Mouse (Mus musculus): ENCODE data around the gene Tshz2. TPM values are rescaled to one million over a fixed set of nuclear protein-coding genes. Genes with fewer than 3 reads are reported as not detected.
A peak's percentile ranks its signal among the peaks of the same experiment; 100 is the strongest.

Gene Tshz2
- total RNA-seq, 2 experiments from 2014 or later: 11.4 to 12.0 TPM

- no peak for DNase-seq
Observed at GRCm38 (mm10) chr2:170107791-170108190, 475.0 kb downstream of the Tshz2 start.

DNA sequence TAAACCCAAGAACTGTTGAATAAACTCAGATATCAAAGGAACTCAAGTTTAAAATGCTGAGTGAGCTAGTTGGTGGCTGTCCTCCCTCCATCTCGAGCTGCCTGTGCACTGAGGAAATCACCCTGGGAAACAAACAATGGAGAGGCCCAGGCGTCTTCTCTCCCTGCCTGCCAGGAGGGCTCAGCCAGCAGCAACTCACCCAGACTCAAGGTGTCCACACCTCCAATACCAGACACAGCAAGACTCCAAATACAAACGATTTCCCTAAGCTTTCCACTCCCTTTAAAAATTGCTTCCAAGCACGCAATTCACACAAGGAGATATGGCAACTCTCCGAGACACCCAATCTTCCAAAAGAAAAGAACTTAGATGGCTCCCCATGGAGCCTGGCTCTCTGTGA, 476.7 kb downstream of the Tshz2 start:
- DNase-seq: no peak

DNA sequence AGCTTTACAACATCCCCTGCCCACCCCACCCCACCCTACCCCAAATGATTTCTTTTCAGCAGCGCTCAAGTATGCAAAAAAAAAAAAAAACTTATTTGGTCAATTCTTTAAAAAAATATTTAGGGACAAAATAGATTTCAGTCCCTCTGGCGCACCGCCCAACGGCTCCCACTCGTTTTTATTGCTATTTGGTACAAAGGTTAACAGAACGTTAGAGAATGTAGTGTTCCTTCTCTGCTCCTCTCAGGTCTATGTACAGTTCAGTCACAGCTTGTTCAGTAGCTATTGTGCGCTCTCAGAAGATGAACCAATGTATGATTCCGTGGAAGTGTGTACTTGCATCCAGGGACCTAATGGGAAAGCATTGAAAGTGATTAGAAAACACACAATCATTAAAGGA, 477.5 kb downstream of the Tshz2 start:
- DNase-seq: no peak

- DNase-seq: peak; percentile 76 to 89
Observed at GRCm38 (mm10) chr2:170116704-170117281, 484.0 kb downstream of the Tshz2 start.

- peak in 1 of 2 experiments; percentile 42 for DNase-seq
Observed at GRCm38 (mm10) chr2:170120139-170121027, 487.6 kb downstream of the Tshz2 start.

Other genes starting within 250 kb of the Tshz2 start
- gene Gm11011, start 45.3 kb upstream of the Tshz2 start, total RNA-seq (2021): not detected